Mouse (Mus musculus) liver, embryonic 18 days (tissue): ENCODE data around the gene 2310002L09Rik. TPM values are rescaled to one million over a fixed set of nuclear protein-coding genes. Genes with fewer than 3 reads are reported as not detected.

Source experiments
- polyA plus RNA-seq: library from polyadenylated mRNA; depleted of rRNA; stranded (reverse); fragments of >200 nt; gene quantifications from 2 replicates; pipeline ENCODE4 v1.2.3, GENCODE M21; 2012; rRNA removed

The 2310002L09Rik gene
- polyA plus RNA-seq: not detected in 2 replicates

DNA sequence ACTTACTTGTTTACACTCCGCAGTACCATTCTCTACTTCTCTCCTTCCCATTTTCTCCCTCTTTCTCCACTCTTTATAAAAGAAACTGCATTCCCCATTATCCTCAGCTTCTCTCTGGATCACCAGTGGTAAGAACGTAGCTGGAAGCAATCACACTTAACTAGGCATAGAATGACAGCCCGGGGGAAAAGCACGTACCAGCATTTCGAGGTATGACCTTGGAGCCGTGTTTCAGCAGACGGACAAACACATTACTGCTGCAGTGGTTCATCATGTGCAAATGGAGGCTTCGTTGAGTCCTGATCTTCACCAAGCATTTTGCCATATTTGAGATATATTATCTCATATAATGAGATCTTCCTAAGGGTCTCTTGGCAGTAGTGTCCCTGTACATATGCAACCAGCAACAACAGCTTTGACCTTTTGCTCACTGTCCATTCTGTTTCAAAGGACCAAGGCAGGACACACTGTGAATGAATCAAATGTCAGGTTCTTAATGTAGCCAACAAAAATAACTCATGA is at the start of gene 2310002L09Rik:
TSS of gene 2310002L09Rik (minus strand) at position 472 of the 522 bp plus-strand sequence.

DNA sequence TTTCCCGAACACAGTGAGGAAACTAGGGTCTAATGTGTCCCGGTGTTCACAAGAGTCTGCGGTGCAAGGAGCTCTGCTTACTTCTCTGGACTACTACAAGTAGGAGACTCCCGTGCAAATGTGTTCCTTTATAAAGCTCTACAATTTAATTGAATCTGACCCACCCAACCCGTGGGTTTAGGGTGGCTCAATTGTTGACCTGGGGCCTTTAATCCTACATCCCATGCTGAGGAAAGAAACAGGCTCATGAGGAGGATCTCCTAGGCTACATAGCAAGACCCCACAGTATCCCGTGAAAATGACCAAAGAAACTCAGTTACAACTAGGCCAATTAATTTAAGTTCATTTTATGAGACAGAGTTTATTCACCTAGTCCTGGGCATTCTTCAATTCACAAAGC is 30.0 kb downstream of the 2310002L09Rik start, which contains the start of gene Gm11756:
TSS of gene Gm11756 (minus strand) at position 101 of the 400 bp plus-strand sequence.

DNA sequence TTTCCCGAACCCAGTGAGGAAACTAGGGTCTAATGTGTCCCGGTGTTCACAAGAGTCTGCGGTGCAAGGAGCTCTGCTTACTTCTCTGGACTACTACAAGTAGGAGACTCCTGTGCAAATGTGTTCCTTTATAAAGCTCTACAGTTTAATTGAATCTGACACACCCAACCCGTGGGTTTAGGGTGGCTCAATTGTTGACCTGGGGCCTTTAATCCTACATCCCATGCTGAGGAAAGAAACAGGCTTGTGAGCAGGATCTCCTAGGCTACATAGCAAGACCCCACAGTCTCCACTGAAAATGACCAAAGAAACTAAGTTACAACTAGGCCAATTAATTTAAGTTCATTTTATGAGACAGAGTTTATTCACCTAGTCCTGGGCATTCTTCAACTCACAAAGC is 44.8 kb downstream of the 2310002L09Rik start, which contains the start of gene Gm13871:
TSS of gene Gm13871 (minus strand) at position 101 of the 400 bp plus-strand sequence.

DNA sequence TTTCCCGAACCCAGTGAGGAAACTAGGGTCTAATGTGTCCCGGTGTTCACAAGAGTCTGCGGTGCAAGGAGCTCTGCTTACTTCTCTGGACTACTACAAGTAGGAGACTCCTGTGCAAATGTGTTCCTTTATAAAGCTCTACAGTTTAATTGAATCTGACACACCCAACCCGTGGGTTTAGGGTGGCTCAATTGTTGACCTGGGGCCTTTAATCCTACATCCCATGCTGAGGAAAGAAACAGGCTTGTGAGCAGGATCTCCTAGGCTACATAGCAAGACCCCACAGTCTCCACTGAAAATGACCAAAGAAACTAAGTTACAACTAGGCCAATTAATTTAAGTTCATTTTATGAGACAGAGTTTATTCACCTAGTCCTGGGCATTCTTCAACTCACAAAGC is 59.6 kb downstream of the 2310002L09Rik start, which contains the start of gene Gm11757:
TSS of gene Gm11757 (minus strand) at position 101 of the 400 bp plus-strand sequence.

Other genes starting within 250 kb of the 2310002L09Rik start
- 0.05 and 0.07 TPM in 2 replicates for gene Rasef, start 159.9 kb downstream of the 2310002L09Rik start, polyA plus RNA-seq
- not detected in 2 replicates for gene Gm11758, start 74.6 kb downstream of the 2310002L09Rik start, polyA plus RNA-seq
- not detected in 2 replicates for gene Gm11757, start 59.7 kb downstream of the 2310002L09Rik start, polyA plus RNA-seq
- not detected in 2 replicates for gene Gm13871, start 44.9 kb downstream of the 2310002L09Rik start, polyA plus RNA-seq
- not detected in 2 replicates for gene Gm11756, start 30.1 kb downstream of the 2310002L09Rik start, polyA plus RNA-seq
- 0.03 and 0.10 TPM in 2 replicates for gene Frmd3, start 62.6 kb upstream of the 2310002L09Rik start, polyA plus RNA-seq